ENCODE assay signal across 27 mouse cellular contexts in genomic region chr14:50987668-50988067, GRCm38 (mm10). TPM values are rescaled to one million over a fixed set of nuclear protein-coding genes. Genes with fewer than 3 reads are reported as not detected.
DNase-seq lines count a peak whose midpoint lies in the region; ATAC-seq and TF ChIP-seq lines count a peak whose summit lies in the region.
"Had no signal": no experiment of that assay in that cellular context is flagged by ENCODE, and none has a peak within 500 bp of the region (broad histone marks: within the 10 kb centered on the region; RNA-seq: fewer than 3 reads in every experiment).

No protein-coding gene starts in this region.

- H3K4me1 ChIP-seq in heart, adult 2 months (ENCODE audit: control insufficient read depth, insufficient read depth, low read length): peaks cover 8% of the 10 kb centered on the region
- no peaks in the 10 kb centered on the region for H3K4me1 ChIP-seq in heart, embryonic 11.5 days (ENCODE audit: control insufficient read depth, insufficient read depth, low read length)
- H3K4me1 ChIP-seq in kidney, embryonic 14.5 days (ENCODE audit: control insufficient read depth, insufficient read depth, low read length): no peaks in the 10 kb centered on the region
- H3K4me1 ChIP-seq: embryonic facial prominence, embryonic 13.5 days; forebrain, embryonic 15.5 days; hindbrain, embryonic 12.5 days; limb, embryonic 15.5 days; midbrain, embryonic 13.5 days; neural tube, embryonic 12.5 days had no signal

- peak; percentile 11; the same call in 1 of the 2 replicates for TF ChIP-seq POLR2A in heart, adult 2 months (IDR thresholded peaks at IDR 0.05; ENCODE audit: insufficient read depth, low read depth, low read length)

- no peak for ATAC-seq in heart, embryonic 11.5 days (replicated peaks; ENCODE audit: insufficient number of reproducible peaks, low FRiP score, low TSS enrichment)
- ATAC-seq in kidney, embryonic 14.5 days (ENCODE audit: low FRiP score, low TSS enrichment): no peak
- ATAC-seq: forebrain, embryonic 15.5 days; midbrain, embryonic 13.5 days; Patski had no signal

- peak; percentile 95 for TF ChIP-seq EP300 in heart, adult 2 months (IDR thresholded peaks at IDR 0.05; ENCODE audit: insufficient read depth, low read depth, low read length)

- DNase-seq in adrenal gland, adult (ENCODE audit: inconsistent age in 2 of 2, low spot score in 1 of 2): peak; percentile 54 to 64
- no peak for DNase-seq in adrenal gland, adult 18-20 months (ENCODE audit: low spot score in 2 of 2)
- peak; percentile 40 to 42 for DNase-seq in heart, adult 2 months
- peak; percentile 65 for DNase-seq in kidney, adult 9 months
- peak; percentile 31 to 47 for DNase-seq in adrenal gland, postnatal 36 days
- no peak for DNase-seq in testis, postnatal 10 days (ENCODE audit: low spot score)
- DNase-seq: cerebellum, adult 11 months; cerebellum, postnatal 14 days; heart, postnatal 10 days; layer of hippocampus, postnatal 36 days; lung, embryonic 14.5 days; right cerebral cortex, postnatal 4 days had no signal

- H3K79me2 ChIP-seq in heart, adult 2 months (replicated peaks; ENCODE audit: control insufficient read depth, insufficient read depth, low read length): no peaks in the 10 kb centered on the region

- no peak overlapping the region for H3K9ac ChIP-seq in heart, adult 2 months (ENCODE audit: low read depth, low read length)
- no peak overlapping the region for H3K9ac ChIP-seq in heart, embryonic 11.5 days (ENCODE audit: low read depth, low read length)
- no peak overlapping the region for H3K9ac ChIP-seq in kidney, embryonic 14.5 days (ENCODE audit: low read depth, low read length)
- H3K9ac ChIP-seq: embryonic facial prominence, embryonic 13.5 days; forebrain, embryonic 15.5 days; hindbrain, embryonic 12.5 days; limb, embryonic 15.5 days; lung, embryonic 14.5 days; midbrain, embryonic 13.5 days; neural tube, embryonic 12.5 days had no signal

- 46% methylated on average over 2 of the region's 2 CpGs for WGBS in heart, adult 2 months
- WGBS in heart, embryonic 11.5 days (ENCODE audit: insufficient replicate concordance): 73% methylated on average over 2 of the region's 2 CpGs
- WGBS in kidney, embryonic 14.5 days: 91% methylated on average over 2 of the region's 2 CpGs

- H3K9me3 ChIP-seq in heart, embryonic 11.5 days (replicated peaks; ENCODE audit: control insufficient read depth, low read length): no peaks in the 10 kb centered on the region; the same call in 1 of the 2 replicates
- no peaks in the 10 kb centered on the region for H3K9me3 ChIP-seq in kidney, embryonic 14.5 days (ENCODE audit: control insufficient read depth, low read length)
- H3K9me3 ChIP-seq: embryonic facial prominence, embryonic 13.5 days; forebrain, embryonic 15.5 days; hindbrain, embryonic 12.5 days; limb, embryonic 15.5 days; midbrain, embryonic 13.5 days; neural tube, embryonic 12.5 days had no signal

- peaks cover 5% of the 10 kb centered on the region for H3K36me3 ChIP-seq in heart, adult 2 months (ENCODE audit: control insufficient read depth, insufficient read depth, low read length)
- no peaks in the 10 kb centered on the region for H3K36me3 ChIP-seq in heart, embryonic 11.5 days (ENCODE audit: control insufficient read depth, insufficient read depth, low read length)
- no peaks in the 10 kb centered on the region for H3K36me3 ChIP-seq in kidney, embryonic 14.5 days (ENCODE audit: control insufficient read depth, insufficient read depth, low read length)
- H3K36me3 ChIP-seq: embryonic facial prominence, embryonic 13.5 days; forebrain, embryonic 15.5 days; hindbrain, embryonic 12.5 days; limb, embryonic 15.5 days; midbrain, embryonic 13.5 days; neural tube, embryonic 12.5 days had no signal

- H3K27me3 ChIP-seq in heart, adult 2 months (ENCODE audit: control insufficient read depth, insufficient read depth, low read length): no peaks in the 10 kb centered on the region
- H3K27me3 ChIP-seq in heart, embryonic 11.5 days (ENCODE audit: control insufficient read depth, insufficient read depth, low read length): no peaks in the 10 kb centered on the region
- no peaks in the 10 kb centered on the region for H3K27me3 ChIP-seq in kidney, embryonic 14.5 days (ENCODE audit: control insufficient read depth, insufficient read depth, low read length)
- H3K27me3 ChIP-seq: embryonic facial prominence, embryonic 13.5 days; forebrain, embryonic 15.5 days; hindbrain, embryonic 12.5 days; limb, embryonic 15.5 days; midbrain, embryonic 13.5 days; neural tube, embryonic 12.5 days; Patski had no signal

- no peak overlapping the region for H3K4me2 ChIP-seq in heart, embryonic 11.5 days
- no peak overlapping the region for H3K4me2 ChIP-seq in kidney, embryonic 14.5 days (replicated peaks; ENCODE audit: low read depth, low read length)
- H3K4me2 ChIP-seq: embryonic facial prominence, embryonic 13.5 days; forebrain, embryonic 15.5 days; hindbrain, embryonic 12.5 days; limb, embryonic 15.5 days; lung, embryonic 14.5 days; midbrain, embryonic 13.5 days; neural tube, embryonic 12.5 days had no signal

- no peak overlapping the region for H3K4me3 ChIP-seq in heart, adult 2 months
- no peak overlapping the region for H3K4me3 ChIP-seq in heart, embryonic 11.5 days (ENCODE audit: low read depth, low read length)
- H3K4me3 ChIP-seq in kidney, embryonic 14.5 days (ENCODE audit: low read length): no peak overlapping the region
- H3K4me3 ChIP-seq: embryonic facial prominence, embryonic 13.5 days; forebrain, embryonic 15.5 days; hindbrain, embryonic 12.5 days; limb, embryonic 15.5 days; midbrain, embryonic 13.5 days; neural tube, embryonic 12.5 days had no signal

- no peak for TF ChIP-seq CTCF in heart, adult 2 months (IDR thresholded peaks at IDR 0.05)

- H3K27ac ChIP-seq in heart, adult 2 months: peak overlapping the region; percentile 51
- no peak overlapping the region for H3K27ac ChIP-seq in heart, embryonic 11.5 days (ENCODE audit: low read depth, low read length)
- H3K27ac ChIP-seq in kidney, embryonic 14.5 days (ENCODE audit: low read depth, low read length): no peak overlapping the region
- H3K27ac ChIP-seq: embryonic facial prominence, embryonic 13.5 days; forebrain, embryonic 15.5 days; hindbrain, embryonic 12.5 days; limb, embryonic 15.5 days; midbrain, embryonic 13.5 days; neural tube, embryonic 12.5 days; stomach, postnatal 0 days had no signal

- intact Hi-C loops in heart, adult 2 months (cut with DNase I): no loop called here

RNA-seq across cellular contexts. Expression of gene Rnase10, which starts 19.9 kb away (rescaled TPM):
- not detected for total RNA-seq in adrenal gland, adult 18-20 months (2021)
- total RNA-seq in heart, adult 2 months (2021): under 1 TPM in 1 of 2 experiments, not detected in 1; 0.61 TPM
- 0.21 and 0.38 TPM in 2 replicates for polyA plus RNA-seq in heart, adult 2 months (2012; rRNA removed)
- 0.23 and 0.24 TPM in 2 replicates for polyA plus RNA-seq in heart, embryonic 11.5 days (2014; fragmentation: Nextera tagmentation; extraction: Ambion mirVana)
- not detected in 2 replicates for polyA plus RNA-seq in kidney, embryonic 14.5 days (2014; fragmentation: Nextera tagmentation; extraction: Ambion mirVana)
- total RNA-seq in adrenal gland, postnatal 36 days (2021): under 1 TPM; 0.23 to 0.26 TPM
- total RNA-seq: ES-E14; layer of hippocampus, adult 18-20 months; layer of hippocampus, postnatal 36 days; megakaryocyte, adult 5-6 weeks had no signal
- polyA plus RNA-seq: brain, embryonic 14.5 days; forebrain, embryonic 15.5 days; hindbrain, embryonic 12.5 days; lung, embryonic 14.5 days; midbrain, embryonic 13.5 days; neural tube, embryonic 12.5 days; Patski had no signal

RNA-seq across cellular contexts. Expression of gene Pnp2, which starts 31.9 kb away (rescaled TPM):
- total RNA-seq in adrenal gland, adult 18-20 months (2021): 1 to 10 TPM; 1.7 to 2.7 TPM
- total RNA-seq in heart, adult 2 months (2021): under 1 TPM; 0.52 to 0.75 TPM
- 0.53 and 1.1 TPM in 2 replicates for polyA plus RNA-seq in heart, adult 2 months (2012; rRNA removed)
- polyA plus RNA-seq in heart, embryonic 11.5 days (2014; fragmentation: Nextera tagmentation; extraction: Ambion mirVana): 0.47 and 0.61 TPM in 2 replicates
- 0.99 and 1.2 TPM in 2 replicates for polyA plus RNA-seq in kidney, embryonic 14.5 days (2014; fragmentation: Nextera tagmentation; extraction: Ambion mirVana)
- 1 to 10 TPM; 2.1 to 2.9 TPM for total RNA-seq in adrenal gland, postnatal 36 days (2021)

RNA-seq across cellular contexts. Expression of gene Gm49342, which starts 43.4 kb away (rescaled TPM):
- total RNA-seq in adrenal gland, adult 18-20 months (2021): 10 to 100 TPM; 31.9 to 43.9 TPM
- total RNA-seq in heart, adult 2 months (2021): 10 to 100 TPM; 11.3 to 12.1 TPM
- polyA plus RNA-seq in heart, adult 2 months (2012; rRNA removed): 13.4 and 23.4 TPM in 2 replicates
- not detected in 2 replicates for polyA plus RNA-seq in heart, embryonic 11.5 days (2014; fragmentation: Nextera tagmentation; extraction: Ambion mirVana)
- not detected in 2 replicates for polyA plus RNA-seq in kidney, embryonic 14.5 days (2014; fragmentation: Nextera tagmentation; extraction: Ambion mirVana)
- total RNA-seq in adrenal gland, postnatal 36 days (2021): 10 to 100 TPM; 37.6 to 46.1 TPM
- polyA plus RNA-seq: embryonic facial prominence, embryonic 13.5 days; forebrain, embryonic 15.5 days; hindbrain, embryonic 12.5 days; limb, embryonic 15.5 days; lung, embryonic 14.5 days; midbrain, embryonic 13.5 days; neural tube, embryonic 12.5 days; stomach, postnatal 0 days had no signal

RNA-seq across cellular contexts. Expression of gene Rnase9, which starts 54.0 kb away (rescaled TPM):
- not detected for total RNA-seq in adrenal gland, adult 18-20 months (2021)
- not detected for total RNA-seq in heart, adult 2 months (2021)
- not detected in 2 replicates for polyA plus RNA-seq in heart, adult 2 months (2012; rRNA removed)
- polyA plus RNA-seq in heart, embryonic 11.5 days (2014; fragmentation: Nextera tagmentation; extraction: Ambion mirVana): not detected in 2 replicates
- 0.35 TPM in 1 of 2 replicates, not detected in the other for polyA plus RNA-seq in kidney, embryonic 14.5 days (2014; fragmentation: Nextera tagmentation; extraction: Ambion mirVana)
- not detected for total RNA-seq in adrenal gland, postnatal 36 days (2021)
- total RNA-seq: ES-E14; heart, postnatal 10 days; layer of hippocampus, adult 18-20 months; layer of hippocampus, postnatal 36 days; left cerebral cortex, postnatal 36 days had no signal
- polyA plus RNA-seq: brain, embryonic 14.5 days; embryonic facial prominence, embryonic 13.5 days; forebrain, embryonic 15.5 days; hindbrain, embryonic 12.5 days; limb, embryonic 15.5 days; lung, embryonic 14.5 days; midbrain, embryonic 13.5 days; neural tube, embryonic 12.5 days; Patski; stomach, postnatal 0 days had no signal

RNA-seq across cellular contexts. Expression of gene Pnp, which starts 56.8 kb away (rescaled TPM):
- 10 to 100 TPM; 35.0 to 40.3 TPM for total RNA-seq in adrenal gland, adult 18-20 months (2021)
- 10 to 100 TPM; 14.4 to 18.1 TPM for total RNA-seq in heart, adult 2 months (2021)
- 17.2 and 25.4 TPM in 2 replicates for polyA plus RNA-seq in heart, adult 2 months (2012; rRNA removed)
- 46.6 and 49.6 TPM in 2 replicates for polyA plus RNA-seq in heart, embryonic 11.5 days (2014; fragmentation: Nextera tagmentation; extraction: Ambion mirVana)
- 80.6 and 83.0 TPM in 2 replicates for polyA plus RNA-seq in kidney, embryonic 14.5 days (2014; fragmentation: Nextera tagmentation; extraction: Ambion mirVana)
- 10 to 100 TPM; 43.1 to 45.2 TPM for total RNA-seq in adrenal gland, postnatal 36 days (2021)

Comparison
In these comparisons a context has a peak if more than half of its experiments do, and no peak if none do; other contexts are left out.
1. DNase-seq: peak in adrenal gland, adult (2 of 2), heart, adult 2 months (2 of 2), kidney, adult 9 months (single experiment) and adrenal gland, postnatal 36 days (2 of 2); none in adrenal gland, adult 18-20 months (0 of 2) and testis, postnatal 10 days (single experiment).